Mouse (Mus musculus) spleen, adult 2 months (tissue): ENCODE results near the gene Rcn3.

Experiments used
- CTCF ChIP-seq: fragments of 200-500 bp; IDR thresholded peaks from 2 replicates; pipeline ENCODE4 v1.5.1; 2011; ENCODE audit warnings: mild to moderate bottlenecking, inconsistent platforms; ENCODE audit not compliant: insufficient read depth, insufficient read length, insufficient replicate concordance; ENCODE audit errors: extremely low read depth
- POLR2A ChIP-seq: fragments of 200-500 bp; IDR thresholded peaks from 2 replicates; pipeline ENCODE4 v1.6.1; 2011; ENCODE audit warnings: low read depth, low read length, inconsistent platforms

DNA sequence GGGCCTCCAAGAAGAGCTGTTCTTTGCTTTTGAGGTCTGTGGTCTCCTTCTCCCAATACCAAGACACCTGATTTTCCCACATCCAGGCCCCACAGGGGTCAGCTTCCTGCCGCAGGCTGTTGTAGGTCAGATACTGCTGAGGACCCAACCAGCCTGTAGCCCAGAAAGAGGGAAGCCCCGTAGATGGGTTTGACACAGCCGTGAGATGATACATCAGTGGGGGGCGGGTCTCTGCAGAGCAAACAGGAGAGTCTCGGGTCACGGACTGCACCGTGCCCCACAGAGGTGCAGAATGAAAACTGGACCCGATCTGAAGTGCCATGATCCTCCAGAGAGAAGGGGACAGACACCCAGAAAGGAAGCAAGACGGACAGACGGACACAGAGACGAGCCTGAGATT lies 10.4 kb upstream of the Rcn3 start:
- TF ChIP-seq CTCF (no peak), POLR2A (no peak)
